Mouse (Mus musculus): ENCODE data around the gene Asb3. TPM values are rescaled to one million over a fixed set of nuclear protein-coding genes. Genes with fewer than 3 reads are reported as not detected.

The Asb3 gene
- 31.8 and 33.0 TPM in 2 replicates for polyA plus RNA-seq (2015; fragmentation: Nextera tagmentation; extraction: Ambion mirVana)

- peaks cover under 1% of the 10 kb centered on the region; the same call in 1 of the 2 replicates for H3K36me3 ChIP-seq
- ATAC-seq = peak; percentile 96
- WGBS = 2% methylated on average over 37 of the region's 41 CpGs
These were observed at the start of gene Asb3, which contains the start of gene Gpr75 for GRCm38 (mm10) chr11:30885171-30885871. Gene Asb3 (plus strand): TSS chr11:30885416. Gene Gpr75 (plus strand): TSS chr11:30885358.

DNA sequence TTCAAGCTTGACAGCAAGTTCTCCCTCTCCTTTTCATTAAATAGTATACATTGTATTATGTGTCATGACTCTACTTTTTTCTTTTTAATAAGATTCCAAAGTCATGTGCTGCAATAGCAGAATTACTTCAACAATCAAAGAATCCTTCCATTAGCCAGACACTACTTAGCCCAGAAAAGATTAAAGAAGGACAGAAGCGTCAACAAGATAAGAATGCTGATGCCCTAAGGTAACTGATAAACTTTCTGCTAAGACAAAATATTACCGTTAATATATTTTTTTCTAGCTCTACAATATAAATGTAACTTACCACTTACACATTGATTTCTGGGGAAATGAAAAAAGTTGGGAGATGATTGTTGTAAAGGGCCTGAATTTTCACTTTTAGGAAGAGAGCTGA, 46.4 kb upstream of the Asb3 start:
- Histone ChIP-seq H3K9ac (replicated peaks) (no peak overlapping the region), H3K27ac (no peak overlapping the region), H3K4me2 (replicated peaks) (no peak overlapping the region), H3K4me3 (replicated peaks) (no peak overlapping the region), H3K27me3 (no peaks in the 10 kb centered on the region), H3K9me3 (no peaks in the 10 kb centered on the region), H3K4me1 (replicated peaks) (no peaks in the 10 kb centered on the region), H3K36me3 (peaks cover 62% of the 10 kb centered on the region)
- no peak for ATAC-seq
- WGBS = 98% methylated on average over 2 of the region's 2 CpGs

More at GRCm38 (mm10) chr11:30885171-30885871, at the start of gene Asb3, which contains the start of gene Gpr75:
- Histone ChIP-seq H3K4me2 (replicated peaks) (peak within 1 kb of the TSS; percentile 79), H3K4me1 (replicated peaks) (no peaks in the 10 kb centered on the region; the same call in 1 of the 2 replicates), H3K27me3 (no peaks in the 10 kb centered on the region), H3K27ac (peak within 1 kb of the TSS; percentile 81), H3K4me3 (replicated peaks) (peak within 1 kb of the TSS; percentile 54), H3K9ac (replicated peaks) (peak within 1 kb of the TSS; percentile 80), H3K9me3 (no peaks in the 10 kb centered on the region)

GRCm38 (mm10) chr11:30844355-30844754, 40.9 kb upstream of the Asb3 start:
- no peak overlapping the region for H3K9ac ChIP-seq (replicated peaks)
- no peaks in the 10 kb centered on the region for H3K27me3 ChIP-seq
- no peaks in the 10 kb centered on the region for H3K9me3 ChIP-seq
- no peak overlapping the region for H3K4me2 ChIP-seq (replicated peaks)
- H3K4me3 ChIP-seq (replicated peaks) = no peak overlapping the region
- WGBS = 88% methylated on average over 1 of the region's 1 CpGs
- peaks cover 59% of the 10 kb centered on the region for H3K36me3 ChIP-seq
- ATAC-seq = no peak
- no peaks in the 10 kb centered on the region for H3K4me1 ChIP-seq (replicated peaks)
- H3K27ac ChIP-seq = no peak overlapping the region

- no peak overlapping the region for H3K27ac ChIP-seq
- no peak for ATAC-seq
- no peak overlapping the region for H3K4me3 ChIP-seq (replicated peaks)
- H3K27me3 ChIP-seq = no peaks in the 10 kb centered on the region
- no peak overlapping the region for H3K9ac ChIP-seq (replicated peaks)
- H3K9me3 ChIP-seq = no peaks in the 10 kb centered on the region
- peaks cover 48% of the 10 kb centered on the region for H3K36me3 ChIP-seq
- H3K4me1 ChIP-seq (replicated peaks) = no peaks in the 10 kb centered on the region
- no peak overlapping the region for H3K4me2 ChIP-seq (replicated peaks)
These were observed 12.8 kb upstream of the Asb3 start for GRCm38 (mm10) chr11:30872425-30872824.

DNA sequence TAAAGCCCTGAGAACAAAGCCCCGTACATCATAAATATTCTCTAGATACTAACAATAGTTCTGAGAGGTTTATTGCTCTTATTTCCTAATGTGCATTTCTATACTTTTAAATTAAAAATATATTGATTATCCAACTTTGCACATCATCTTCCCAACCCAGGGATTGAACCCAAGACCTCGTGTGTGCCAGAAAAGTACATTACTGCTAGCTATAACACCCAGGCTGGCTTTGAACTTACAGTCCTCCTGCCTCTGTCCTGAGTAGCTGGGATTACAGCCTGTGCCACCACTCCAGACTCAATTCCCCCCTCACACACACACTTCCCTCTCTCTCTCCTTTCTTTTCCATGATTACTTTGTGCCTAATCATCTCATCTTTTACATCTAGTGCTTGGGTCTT, 2.9 kb downstream of the Asb3 start:
- ATAC-seq = no peak
- Histone ChIP-seq H3K27me3 (no peaks in the 10 kb centered on the region), H3K36me3 (0 out of 2 replicates have a peak, but pooled peaks cover 2% of the 10 kb centered on the region), H3K9ac (replicated peaks) (no peak overlapping the region), H3K27ac (no peak overlapping the region), H3K4me3 (replicated peaks) (no peak overlapping the region), H3K9me3 (no peaks in the 10 kb centered on the region), H3K4me1 (replicated peaks) (no peaks in the 10 kb centered on the region; the same call in 1 of the 2 replicates), H3K4me2 (replicated peaks) (no peak overlapping the region)
- 92% methylated on average over 2 of the region's 2 CpGs for WGBS

DNA sequence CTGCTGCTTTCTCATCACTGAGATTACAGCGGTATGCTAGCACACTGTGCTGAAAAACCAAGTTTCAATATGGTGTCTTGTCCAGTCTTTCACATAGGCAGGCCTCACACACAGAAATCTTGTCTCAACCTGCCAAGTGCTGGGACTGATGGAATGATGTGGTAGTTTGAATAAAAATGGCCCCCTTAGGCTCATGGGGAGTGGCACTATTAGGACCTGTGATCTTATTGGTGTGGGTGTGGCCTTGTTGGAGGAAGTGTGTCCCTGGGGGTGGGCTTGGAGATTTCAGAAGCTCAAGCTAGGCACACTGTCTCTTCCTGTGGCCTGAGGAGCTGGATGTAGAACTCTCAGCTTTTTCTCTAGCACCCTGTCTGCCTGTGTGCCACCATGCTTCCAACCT, 11.0 kb downstream of the Asb3 start:
- no peaks in the 10 kb centered on the region for H3K27me3 ChIP-seq
- 96% methylated on average over 1 of the region's 1 CpGs for WGBS
- H3K4me2 ChIP-seq (replicated peaks) = no peak overlapping the region
- H3K4me3 ChIP-seq (replicated peaks) = no peak overlapping the region
- no peak for ATAC-seq
- H3K27ac ChIP-seq = no peak overlapping the region
- H3K9ac ChIP-seq (replicated peaks) = no peak overlapping the region
- 0 out of 2 replicates have a peak, but pooled peaks cover 2% of the 10 kb centered on the region for H3K36me3 ChIP-seq
- no peaks in the 10 kb centered on the region; the same call in 1 of the 2 replicates for H3K9me3 ChIP-seq
- H3K4me1 ChIP-seq (replicated peaks) = no peaks in the 10 kb centered on the region

- Histone ChIP-seq H3K27me3 (no peaks in the 10 kb centered on the region), H3K4me1 (replicated peaks) (no peaks in the 10 kb centered on the region), H3K9ac (replicated peaks) (no peak overlapping the region), H3K4me3 (replicated peaks) (no peak overlapping the region), H3K9me3 (peaks cover under 1% of the 10 kb centered on the region), H3K4me2 (replicated peaks) (no peak overlapping the region), H3K36me3 (no peaks in the 10 kb centered on the region), H3K27ac (no peak overlapping the region)
- no peak for ATAC-seq
These were observed 14.1 kb downstream of the Asb3 start for GRCm38 (mm10) chr11:30899312-30899711.

DNA sequence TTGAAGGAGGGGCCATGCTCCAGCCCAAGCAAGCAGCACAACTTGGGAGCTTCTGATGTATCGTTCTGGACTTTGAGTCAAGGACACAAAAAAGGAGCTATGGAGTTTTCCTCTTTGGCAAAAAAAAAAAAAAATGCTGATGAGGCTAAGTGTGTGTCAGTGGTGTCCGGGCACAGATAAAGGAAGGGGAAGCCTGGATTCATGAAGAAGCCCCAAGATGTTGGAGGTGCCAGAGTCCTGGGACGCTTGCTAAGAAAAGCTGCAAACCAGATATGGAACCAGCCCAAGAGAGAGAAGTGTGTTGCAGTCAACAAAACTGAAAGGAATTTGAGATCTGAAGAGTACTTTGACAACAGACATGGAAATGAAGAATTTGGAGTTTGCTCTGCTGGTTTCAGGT, 27.1 kb downstream of the Asb3 start:
- no peak overlapping the region for H3K4me2 ChIP-seq (replicated peaks)
- peaks cover 5% of the 10 kb centered on the region; the same call in 1 of the 2 replicates for H3K36me3 ChIP-seq
- H3K4me1 ChIP-seq (replicated peaks) = no peaks in the 10 kb centered on the region
- no peak overlapping the region for H3K9ac ChIP-seq (replicated peaks)
- ATAC-seq = no peak
- H3K9me3 ChIP-seq = no peaks in the 10 kb centered on the region
- 92% methylated on average over 3 of the region's 3 CpGs for WGBS
- H3K27me3 ChIP-seq = no peaks in the 10 kb centered on the region
- H3K27ac ChIP-seq = no peak overlapping the region
- no peak overlapping the region for H3K4me3 ChIP-seq (replicated peaks)

GRCm38 (mm10) chr11:30920641-30921040, 35.4 kb downstream of the Asb3 start:
- no peak for ATAC-seq
- H3K9me3 ChIP-seq = no peaks in the 10 kb centered on the region
- H3K9ac ChIP-seq (replicated peaks) = no peak overlapping the region
- H3K4me3 ChIP-seq (replicated peaks) = no peak overlapping the region
- peaks cover 18% of the 10 kb centered on the region for H3K36me3 ChIP-seq
- no peak overlapping the region for H3K4me2 ChIP-seq (replicated peaks)
- no peaks in the 10 kb centered on the region for H3K27me3 ChIP-seq
- WGBS = 57% methylated on average over 1 of the region's 1 CpGs
- H3K4me1 ChIP-seq (replicated peaks) = no peaks in the 10 kb centered on the region
- H3K27ac ChIP-seq = no peak overlapping the region

DNA sequence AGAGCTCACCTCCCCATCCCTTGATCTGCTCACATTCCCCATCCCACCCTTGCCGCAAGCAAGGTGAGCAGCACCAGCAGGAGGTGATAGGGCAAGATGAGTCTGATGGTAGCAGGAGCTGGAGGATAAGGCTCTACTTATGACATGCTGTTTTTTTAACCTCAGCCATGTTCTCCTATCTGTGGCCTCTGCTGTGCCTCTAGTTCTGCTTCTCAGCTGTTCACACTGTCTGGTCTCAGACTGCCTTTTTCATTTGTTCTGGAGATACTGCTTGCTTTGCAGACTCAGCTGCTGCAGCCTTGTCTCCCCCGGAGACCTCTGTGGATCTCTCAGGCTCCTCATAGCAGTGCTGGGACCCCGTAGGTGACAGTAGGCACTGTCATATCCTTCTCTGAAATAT, 38.1 kb downstream of the Asb3 start:
- H3K4me2 ChIP-seq (replicated peaks) = no peak overlapping the region
- no peaks in the 10 kb centered on the region for H3K9me3 ChIP-seq
- H3K36me3 ChIP-seq = peaks cover 30% of the 10 kb centered on the region
- H3K27ac ChIP-seq = no peak overlapping the region
- no peak for ATAC-seq
- no peaks in the 10 kb centered on the region for H3K27me3 ChIP-seq
- H3K4me3 ChIP-seq (replicated peaks) = no peak overlapping the region
- no peak overlapping the region for H3K9ac ChIP-seq (replicated peaks)
- no peaks in the 10 kb centered on the region for H3K4me1 ChIP-seq (replicated peaks)
- WGBS = 95% methylated on average over 3 of the region's 3 CpGs

DNA sequence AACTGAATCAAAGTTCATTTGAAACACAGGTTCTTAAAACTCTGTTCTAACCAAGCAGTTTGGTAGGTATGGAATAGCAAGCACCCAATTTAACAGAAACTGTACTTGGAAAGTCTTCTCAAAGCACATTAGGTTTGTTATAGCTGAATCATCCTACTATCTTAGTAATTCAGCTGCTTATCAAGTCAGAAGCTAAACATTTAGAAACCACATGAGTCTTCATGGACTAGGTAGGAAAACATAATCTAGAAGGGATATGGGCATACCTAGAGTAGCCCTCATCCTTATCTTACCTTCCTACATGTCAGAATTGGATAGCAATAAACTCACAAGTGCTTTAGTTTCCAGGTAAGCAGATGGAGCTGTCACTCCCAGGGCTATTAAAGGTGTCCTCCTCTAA, 42.9 kb downstream of the Asb3 start:
- Histone ChIP-seq H3K4me2 (replicated peaks) (no peak overlapping the region), H3K9ac (replicated peaks) (no peak overlapping the region), H3K4me1 (replicated peaks) (no peaks in the 10 kb centered on the region), H3K36me3 (peaks cover 50% of the 10 kb centered on the region), H3K9me3 (no peaks in the 10 kb centered on the region), H3K27ac (no peak overlapping the region), H3K4me3 (replicated peaks) (no peak overlapping the region), H3K27me3 (no peaks in the 10 kb centered on the region)
- no peak for ATAC-seq

DNA sequence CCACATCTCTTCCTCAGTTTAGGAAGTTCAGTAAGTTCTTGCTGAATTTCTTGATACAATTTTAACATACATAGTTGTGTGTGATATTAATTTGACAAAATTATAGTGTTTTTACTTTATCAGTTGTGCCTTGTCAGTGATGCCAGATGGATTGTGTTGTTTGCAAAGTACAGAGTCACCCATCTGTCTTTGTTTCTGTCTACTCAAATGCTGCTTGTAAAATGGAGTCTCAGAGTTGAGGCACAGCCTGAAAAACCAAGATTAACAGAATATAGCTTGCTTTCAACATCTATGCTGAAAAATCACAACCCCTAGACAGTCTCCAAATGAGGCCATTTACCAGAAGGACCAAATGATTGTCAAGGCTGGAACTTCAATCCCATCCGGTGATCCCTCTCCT, 43.3 kb downstream of the Asb3 start:
- Histone ChIP-seq H3K36me3 (peaks cover 47% of the 10 kb centered on the region), H3K27ac (no peak overlapping the region), H3K4me3 (replicated peaks) (no peak overlapping the region), H3K4me1 (replicated peaks) (no peaks in the 10 kb centered on the region), H3K4me2 (replicated peaks) (no peak overlapping the region), H3K27me3 (no peaks in the 10 kb centered on the region), H3K9ac (replicated peaks) (no peak overlapping the region), H3K9me3 (no peaks in the 10 kb centered on the region)
- no peak for ATAC-seq
- 100% methylated on average over 1 of the region's 1 CpGs for WGBS

DNA sequence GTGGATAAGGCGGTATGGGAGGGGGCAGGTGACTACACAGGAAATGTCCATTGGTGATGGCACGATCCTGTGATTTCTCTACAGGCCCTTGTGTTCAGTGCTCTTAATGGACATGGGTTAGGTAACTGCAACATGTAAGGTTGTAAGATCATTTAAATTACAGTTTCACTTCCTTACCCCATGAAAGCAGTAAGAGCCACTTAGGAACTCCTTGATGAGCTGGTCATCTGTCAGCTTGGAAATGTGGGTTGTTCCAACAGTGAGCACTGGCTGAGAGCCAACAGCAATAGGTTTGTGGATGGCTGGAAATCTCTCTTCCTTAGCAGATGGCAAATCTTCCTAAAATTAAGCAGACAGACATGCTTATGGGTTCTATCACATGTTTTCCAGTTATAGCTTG, 58.3 kb downstream of the Asb3 start:
- no peak overlapping the region for H3K4me2 ChIP-seq (replicated peaks)
- ATAC-seq = no peak
- no peak overlapping the region for H3K4me3 ChIP-seq (replicated peaks)
- H3K27ac ChIP-seq = no peak overlapping the region
- H3K36me3 ChIP-seq = peaks cover 61% of the 10 kb centered on the region
- no peaks in the 10 kb centered on the region for H3K27me3 ChIP-seq
- no peak overlapping the region for H3K9ac ChIP-seq (replicated peaks)
- H3K4me1 ChIP-seq (replicated peaks) = no peaks in the 10 kb centered on the region
- H3K9me3 ChIP-seq = no peaks in the 10 kb centered on the region
- 94% methylated on average over 2 of the region's 2 CpGs for WGBS
